Mouse (Mus musculus) monocyte, adult 59 days (primary cell): ENCODE data around the gene Thrap3. TPM values are rescaled to one million over a fixed set of nuclear protein-coding genes. Genes with fewer than 3 reads are reported as not detected.

ENCODE experiments used
- total RNA-seq, 2 experiments: library from RNA; stranded (reverse); gene quantifications; one replicate each; pipeline ENCODE4 v1.2.4; 2023

The Thrap3 gene
- total RNA-seq: 100 to 1,000 TPM; 385 to 395 TPM

DNA sequence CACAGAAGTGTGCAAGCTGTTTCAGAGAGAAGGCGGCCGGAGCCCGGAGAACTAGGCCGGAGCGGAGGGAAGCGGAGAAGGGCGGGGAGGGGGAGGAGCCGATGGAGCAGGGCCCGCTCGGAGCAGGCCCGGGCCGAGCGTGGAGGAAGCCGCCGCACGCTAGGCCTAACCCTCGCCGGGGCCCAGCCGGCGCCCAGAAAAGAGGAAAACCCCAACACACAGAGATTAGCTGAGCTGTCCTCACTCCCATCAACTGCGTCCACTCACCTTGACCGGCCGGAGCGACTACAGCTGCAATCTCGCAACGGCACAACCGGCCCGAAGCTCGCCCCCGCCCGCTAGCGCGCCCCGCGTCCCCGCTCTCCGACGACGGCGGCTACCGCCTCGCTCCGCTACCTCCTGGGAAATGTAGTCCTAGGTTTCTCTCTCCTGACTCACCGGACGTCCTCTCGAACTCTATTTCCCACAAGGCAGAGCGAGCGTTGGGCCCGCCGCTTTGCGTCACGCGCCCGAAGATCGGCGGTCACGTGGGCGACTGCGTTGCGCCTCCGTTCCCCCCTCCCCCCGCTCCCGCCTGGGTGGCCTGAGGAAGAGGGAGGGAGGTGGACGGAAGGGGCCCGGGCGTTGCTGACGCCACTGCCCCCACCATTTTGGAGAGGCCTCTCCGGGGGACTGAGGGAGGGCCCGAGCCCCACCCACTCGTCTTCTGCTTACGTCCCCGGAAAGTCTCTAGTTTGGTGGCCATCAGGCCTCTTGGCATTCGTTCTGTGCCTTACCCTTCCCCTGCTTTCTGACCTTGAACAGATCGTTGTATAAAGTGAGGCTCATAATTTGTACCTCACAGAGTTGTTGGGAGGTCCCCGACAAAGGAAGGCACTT lies at the start of gene Thrap3:
Gene Thrap3 (minus strand): TSS at position 458 of the 879 bp plus-strand sequence.

GRCm38 (mm10) chr4:126163067-126163659 lies 39.4 kb downstream of the Thrap3 start, which contains the start of gene Sh3d21:
Gene Sh3d21, minus strand, starts transcription at chr4:126163491.

DNA sequence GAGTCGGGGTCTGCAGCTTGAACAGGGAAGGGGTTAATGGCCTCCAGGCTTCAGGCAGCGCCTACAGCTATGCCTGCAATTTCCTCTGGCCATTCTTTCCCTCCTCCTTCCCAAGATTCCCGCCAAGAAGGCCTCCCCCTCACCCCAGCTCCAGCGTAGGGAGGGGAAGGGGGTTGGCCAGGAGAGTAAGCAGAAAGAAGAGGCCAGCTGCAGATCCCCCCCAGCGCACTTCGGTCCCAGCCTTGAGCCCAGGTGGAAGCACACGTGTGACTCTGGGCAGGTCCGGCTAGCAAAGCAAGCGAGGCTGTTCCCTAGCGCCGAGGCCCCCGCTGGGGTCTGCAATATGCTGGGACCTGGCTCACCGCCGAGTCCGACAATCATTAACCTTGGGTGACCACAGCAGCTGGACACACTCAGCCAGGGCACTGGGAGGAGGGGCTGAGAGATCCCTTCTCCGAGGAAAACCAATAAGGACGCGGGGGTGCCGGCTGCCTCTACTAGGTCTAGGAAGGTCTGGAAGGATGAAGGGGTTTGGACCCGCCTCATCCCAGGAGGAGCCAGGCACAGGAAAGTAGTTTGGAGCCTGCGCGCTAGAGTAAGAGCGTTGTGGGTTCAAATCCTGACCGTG lies 54.9 kb downstream of the Thrap3 start, which contains the start of gene Eva1b:
Gene Eva1b (plus strand): TSS at position 212 of the 628 bp plus-strand sequence.

Other genes starting within 250 kb of the Thrap3 start
- gene Csf3r, start 178.2 kb downstream of the Thrap3 start, total RNA-seq: 100 to 1,000 TPM; 278 to 339 TPM
- 10 to 100 TPM; 34.5 to 36.3 TPM for gene Mrps15, start 155.8 kb downstream of the Thrap3 start, total RNA-seq
- 1 to 10 TPM in 1 of 2 experiments, under 1 TPM in 1; 0.66 to 1.9 TPM for gene Oscp1, start 144.2 kb downstream of the Thrap3 start, total RNA-seq
- 10 to 100 TPM; 37.7 to 39.2 TPM for gene Lsm10, start 106.1 kb downstream of the Thrap3 start, total RNA-seq
- 10 to 100 TPM; 80.8 to 97.1 TPM for gene Stk40, start 98.8 kb downstream of the Thrap3 start, total RNA-seq
- 1 to 10 TPM; 9.4 to 9.9 TPM for gene Eva1b, start 55.0 kb downstream of the Thrap3 start, total RNA-seq
- gene Sh3d21, start 39.3 kb downstream of the Thrap3 start, total RNA-seq: 1 to 10 TPM; 1.2 to 1.4 TPM
- 100 to 1,000 TPM; 219 to 279 TPM for gene Map7d1, start 53.6 kb upstream of the Thrap3 start, total RNA-seq
- gene Trappc3, start 59.6 kb upstream of the Thrap3 start, total RNA-seq: 10 to 100 TPM; 40.8 to 44.2 TPM
- not detected for gene Col8a2, start 84.0 kb upstream of the Thrap3 start, total RNA-seq
- 10 to 100 TPM; 17.9 to 23.4 TPM for gene Adprhl2, start 118.9 kb upstream of the Thrap3 start, total RNA-seq
- not detected for gene Tekt2, start 122.9 kb upstream of the Thrap3 start, total RNA-seq
- gene Ago3, start 226.8 kb upstream of the Thrap3 start, total RNA-seq: 10 to 100 TPM; 20.6 to 24.5 TPM